19 mouse cellular contexts compared by ENCODE assay signal in genomic region chr14:38775291-38776116, GRCm38 (mm10).
DNase-seq lines count a peak whose midpoint lies in the region; ATAC-seq lines count a peak whose summit lies in the region.
"Had no signal": no experiment of that assay in that cellular context is flagged by ENCODE, and none has a peak within 500 bp of the region (broad histone marks: within the 10 kb centered on the region; RNA-seq: fewer than 3 reads in every experiment).

No protein-coding gene starts in this region.

- no peaks in the 10 kb centered on the region for H3K36me3 ChIP-seq in hindbrain, embryonic 16.5 days (ENCODE audit: control insufficient read depth, insufficient read depth, low read length)
- H3K36me3 ChIP-seq in hindbrain, embryonic 10.5 days = no peaks in the 10 kb centered on the region
- no peaks in the 10 kb centered on the region for H3K36me3 ChIP-seq in midbrain, embryonic 14.5 days (ENCODE audit: control insufficient read depth, insufficient read depth, low read length)
- H3K36me3 ChIP-seq in midbrain, embryonic 13.5 days = no peaks in the 10 kb centered on the region
- H3K36me3 ChIP-seq: embryonic facial prominence, embryonic 12.5 days; embryonic facial prominence, embryonic 15.5 days had no signal

- H3K4me2 ChIP-seq in hindbrain, embryonic 16.5 days (ENCODE audit: low read length) = no peak overlapping the region
- no peak overlapping the region for H3K4me2 ChIP-seq in midbrain, embryonic 14.5 days (ENCODE audit: low read length)
- H3K4me2 ChIP-seq in midbrain, embryonic 13.5 days (replicated peaks) = no peak overlapping the region
- H3K4me2 ChIP-seq: embryonic facial prominence, embryonic 12.5 days; embryonic facial prominence, embryonic 15.5 days; heart, embryonic 11.5 days had no signal

- WGBS in hindbrain, embryonic 16.5 days = 76% methylated on average over 5 of the region's 5 CpGs
- 87% methylated on average over 5 of the region's 5 CpGs for WGBS in hindbrain, embryonic 10.5 days
- 66% methylated on average over 5 of the region's 5 CpGs for WGBS in midbrain, embryonic 14.5 days
- 77% methylated on average over 5 of the region's 5 CpGs for WGBS in midbrain, embryonic 13.5 days

- H3K9me3 ChIP-seq in hindbrain, embryonic 16.5 days (ENCODE audit: control insufficient read depth, low read length) = no peaks in the 10 kb centered on the region
- no peaks in the 10 kb centered on the region for H3K9me3 ChIP-seq in hindbrain, embryonic 10.5 days
- no peaks in the 10 kb centered on the region for H3K9me3 ChIP-seq in midbrain, embryonic 14.5 days (ENCODE audit: control insufficient read depth, low read length)
- no peaks in the 10 kb centered on the region for H3K9me3 ChIP-seq in midbrain, embryonic 13.5 days
- H3K9me3 ChIP-seq: embryonic facial prominence, embryonic 12.5 days; embryonic facial prominence, embryonic 15.5 days had no signal

- no peak overlapping the region for H3K9ac ChIP-seq in hindbrain, embryonic 16.5 days (ENCODE audit: low read depth, low read length)
- no peak overlapping the region for H3K9ac ChIP-seq in midbrain, embryonic 14.5 days (replicated peaks; ENCODE audit: low read length)
- H3K9ac ChIP-seq in midbrain, embryonic 13.5 days (replicated peaks) = no peak overlapping the region
- H3K9ac ChIP-seq: embryonic facial prominence, embryonic 12.5 days; embryonic facial prominence, embryonic 15.5 days; forebrain, postnatal 0 days had no signal

- DNase-seq in cerebellum, postnatal 10 days = peak; percentile 65 to 77
- no peak for DNase-seq in cerebellum, adult 8-10 months
- DNase-seq in hindbrain, embryonic 10.5 days (ENCODE audit: low spot score) = no peak
- DNase-seq in midbrain, embryonic 14.5 days = peak; percentile 11
- DNase-seq: adrenal gland, adult 8-10 months; adrenal gland, postnatal 25 days; cerebellum, adult 18-20 months; forebrain, postnatal 0 days; gastrocnemius, adult 2 months; gastrocnemius, postnatal 14 days; heart, adult 11 months had no signal

- ATAC-seq in hindbrain, embryonic 16.5 days = peak; percentile 60; the same call in 1 of the 2 replicates
- ATAC-seq in midbrain, embryonic 14.5 days (ENCODE audit: low FRiP score, low TSS enrichment) = no peak
- no peak for ATAC-seq in midbrain, embryonic 13.5 days
- ATAC-seq: activated CD4-positive, CD25-positive, alpha-beta regulatory T cell, adult 4 months; forebrain, embryonic 14.5 days; forebrain, postnatal 0 days; intestine, postnatal 0 days had no signal

- no peak overlapping the region for H3K4me3 ChIP-seq in hindbrain, embryonic 16.5 days (ENCODE audit: low read length)
- no peak overlapping the region for H3K4me3 ChIP-seq in hindbrain, embryonic 10.5 days
- H3K4me3 ChIP-seq in midbrain, embryonic 14.5 days (replicated peaks; ENCODE audit: low read depth, low read length) = no peak overlapping the region
- H3K4me3 ChIP-seq in midbrain, embryonic 13.5 days (replicated peaks) = no peak overlapping the region
- H3K4me3 ChIP-seq: embryonic facial prominence, embryonic 12.5 days; embryonic facial prominence, embryonic 15.5 days; gastrocnemius, adult 2 months had no signal

- no peak overlapping the region for H3K27ac ChIP-seq in hindbrain, embryonic 16.5 days (ENCODE audit: low read depth, low read length)
- H3K27ac ChIP-seq in hindbrain, embryonic 10.5 days = no peak overlapping the region
- no peak overlapping the region for H3K27ac ChIP-seq in midbrain, embryonic 14.5 days (replicated peaks; ENCODE audit: low read depth, low read length)
- H3K27ac ChIP-seq in midbrain, embryonic 13.5 days = no peak overlapping the region
- H3K27ac ChIP-seq: embryonic facial prominence, embryonic 12.5 days; embryonic facial prominence, embryonic 15.5 days; gastrocnemius, adult 2 months had no signal

- no peaks in the 10 kb centered on the region for H3K27me3 ChIP-seq in hindbrain, embryonic 16.5 days (replicated peaks; ENCODE audit: control insufficient read depth, insufficient read depth, low read length)
- H3K27me3 ChIP-seq in hindbrain, embryonic 10.5 days (ENCODE audit: insufficient read depth, poor library complexity, severe bottlenecking) = no peaks in the 10 kb centered on the region
- H3K27me3 ChIP-seq in midbrain, embryonic 14.5 days (ENCODE audit: control insufficient read depth, insufficient read depth, low read length) = no peaks in the 10 kb centered on the region
- H3K27me3 ChIP-seq in midbrain, embryonic 13.5 days = no peaks in the 10 kb centered on the region
- H3K27me3 ChIP-seq: embryonic facial prominence, embryonic 12.5 days; embryonic facial prominence, embryonic 15.5 days had no signal

- no peaks in the 10 kb centered on the region for H3K4me1 ChIP-seq in hindbrain, embryonic 16.5 days (ENCODE audit: control insufficient read depth, insufficient read depth, low read depth, low read length)
- no peaks in the 10 kb centered on the region for H3K4me1 ChIP-seq in hindbrain, embryonic 10.5 days (replicated peaks)
- H3K4me1 ChIP-seq in midbrain, embryonic 14.5 days (ENCODE audit: control insufficient read depth, insufficient read depth, low read length) = no peaks in the 10 kb centered on the region
- H3K4me1 ChIP-seq in midbrain, embryonic 13.5 days (replicated peaks) = no peaks in the 10 kb centered on the region
- H3K4me1 ChIP-seq: embryonic facial prominence, embryonic 12.5 days; embryonic facial prominence, embryonic 15.5 days had no signal

Comparison
In these comparisons a context has a peak if more than half of its experiments do, and no peak if none do; other contexts are left out.
1. DNase-seq: peak in cerebellum, postnatal 10 days (2 of 2) and midbrain, embryonic 14.5 days (single experiment); none in cerebellum, adult 8-10 months (single experiment) and hindbrain, embryonic 10.5 days (single experiment).